Mouse (Mus musculus) mesoderm, embryonic 11.5 days (tissue): ENCODE data around the gene Ddah1.

ENCODE experiments used
- DNase-seq: peaks from one replicate; pipeline ENCODE4 v3.0.0-alpha.2; 2012; ENCODE audit warnings: low read depth, low spot score

Gene Ddah1

DNA sequence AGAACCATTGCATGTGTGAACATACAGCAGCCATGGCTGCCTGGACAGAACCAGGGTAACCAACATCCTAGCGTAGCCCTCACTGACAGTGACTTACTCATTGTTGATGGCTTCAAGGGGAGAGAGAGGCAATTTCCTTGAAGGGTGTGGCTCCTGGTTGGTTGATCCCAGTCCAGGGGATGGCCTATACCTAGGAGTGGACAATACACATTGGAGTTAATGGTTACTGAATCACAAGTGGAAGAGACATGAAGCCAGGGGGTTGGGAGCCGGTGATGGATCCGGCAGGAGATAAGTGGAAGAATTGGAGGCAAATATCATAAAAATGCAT is 5.1 kb downstream of the Ddah1 start:
- DNase-seq = no peak

DNA sequence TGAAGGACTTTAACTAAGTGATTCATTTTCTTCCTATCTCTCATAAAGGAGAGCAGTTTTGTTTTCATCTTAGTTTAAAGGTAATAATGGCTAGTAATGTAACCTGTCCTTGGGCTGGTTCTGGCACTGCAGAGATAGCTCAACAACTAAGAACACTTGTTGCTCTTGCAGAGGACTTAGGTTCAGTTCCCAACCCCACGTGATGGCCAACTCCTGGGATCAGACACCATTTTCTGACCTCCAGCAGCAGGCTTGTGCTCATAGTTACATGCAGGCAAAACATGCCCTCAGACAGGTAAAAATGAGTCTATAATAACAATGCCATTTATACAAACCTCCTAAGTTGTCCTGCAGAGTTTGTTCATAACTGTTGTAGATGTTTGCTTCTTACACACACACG is 5.9 kb downstream of the Ddah1 start:
- no peak for DNase-seq

DNA sequence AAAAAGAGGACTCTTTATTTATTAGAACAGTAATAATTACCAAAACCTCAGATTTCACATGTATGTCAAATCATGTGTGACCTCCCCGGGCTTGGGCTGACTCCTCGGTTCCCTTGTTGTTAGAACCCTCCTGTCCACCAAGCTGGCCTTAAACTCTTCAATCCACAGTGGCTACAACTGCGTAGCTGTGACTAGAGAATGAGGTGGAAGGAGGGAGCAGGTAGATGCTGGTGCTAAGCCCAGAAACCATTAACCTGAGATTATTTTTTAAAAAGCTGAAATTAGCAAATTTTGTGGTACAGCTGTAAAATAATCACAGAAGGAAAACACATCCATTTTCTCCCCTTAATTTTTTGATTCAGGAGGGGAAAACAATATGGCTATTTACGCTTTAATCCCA is 10.0 kb downstream of the Ddah1 start:
- DNase-seq = no peak

DNA sequence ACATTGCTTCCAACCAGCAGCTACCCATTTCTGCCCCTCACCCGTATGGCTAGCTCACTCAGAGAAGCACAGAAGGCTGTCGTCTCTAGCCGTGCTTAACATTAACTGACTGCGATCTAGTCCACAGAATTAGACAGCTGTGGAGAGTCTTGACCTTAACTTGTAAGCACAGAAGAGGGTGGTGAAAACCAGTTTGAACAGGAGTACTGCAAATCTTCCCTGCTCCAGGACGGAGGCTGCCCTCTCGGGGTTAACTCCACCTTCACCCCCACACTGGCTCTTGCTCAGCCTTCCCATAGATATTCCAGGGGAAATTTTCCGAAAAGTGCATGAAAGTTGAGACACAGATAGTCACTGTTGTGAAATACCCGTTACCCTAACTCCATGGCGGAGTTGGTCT is 14.9 kb downstream of the Ddah1 start:
- no peak for DNase-seq

DNA sequence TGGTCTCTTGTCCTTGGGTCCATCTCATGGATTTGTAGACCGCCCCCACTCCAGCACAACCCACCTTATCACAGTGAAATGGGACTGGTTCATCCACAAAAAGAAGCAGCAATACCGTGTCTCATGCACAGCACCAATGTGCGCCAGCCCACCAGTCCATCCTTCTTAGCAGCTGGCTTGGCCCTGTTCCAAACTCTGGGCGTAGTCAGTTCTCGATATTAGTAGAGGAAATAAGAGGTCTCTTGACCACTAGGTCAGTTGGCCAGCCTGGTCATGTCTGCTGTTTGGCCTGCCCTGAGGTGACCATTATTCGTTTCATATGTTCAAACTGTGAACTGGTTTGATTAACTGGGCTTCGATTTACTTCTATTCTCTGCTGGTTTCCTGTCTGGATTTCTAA is 15.9 kb downstream of the Ddah1 start:
- DNase-seq = no peak

DNA sequence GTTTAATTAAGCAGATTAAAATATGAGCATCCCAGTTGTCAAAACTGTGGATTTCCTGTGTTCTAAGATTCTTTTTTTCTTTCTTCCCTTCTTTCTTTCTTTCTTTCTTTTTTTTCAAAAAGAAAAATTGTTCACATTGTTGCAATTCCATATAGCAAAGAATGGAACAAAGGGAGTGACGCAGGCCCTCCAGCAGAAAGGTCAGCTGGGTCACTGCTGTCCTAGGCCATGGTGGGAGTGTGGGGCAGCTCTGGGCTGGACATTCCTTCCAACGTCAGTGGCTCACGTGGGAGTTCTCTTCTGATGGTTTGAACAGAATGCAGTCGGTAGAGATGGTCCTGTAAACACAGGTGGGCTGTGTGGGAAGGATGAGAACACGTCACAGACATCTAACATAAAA is 16.8 kb downstream of the Ddah1 start:
- no peak for DNase-seq

DNA sequence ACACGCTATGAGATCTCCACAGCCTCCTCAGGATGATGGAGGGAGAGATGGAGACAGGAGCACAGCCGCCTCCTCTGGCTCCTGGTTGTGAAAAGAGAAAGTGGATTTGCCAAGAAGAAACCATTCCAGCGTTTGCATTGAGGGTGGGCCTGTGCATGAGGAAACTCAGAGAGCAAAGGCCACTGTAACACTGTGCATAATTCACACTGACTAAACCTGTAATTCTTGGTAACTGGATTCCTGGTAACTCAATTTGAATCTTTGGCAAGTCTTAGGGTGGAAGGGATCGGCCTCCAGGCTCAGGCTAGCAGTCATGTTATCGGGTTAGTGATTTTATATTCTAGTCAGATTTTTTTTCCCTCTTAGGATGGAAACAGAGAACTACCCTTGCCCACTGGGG is 17.4 kb downstream of the Ddah1 start:
- no peak for DNase-seq

DNA sequence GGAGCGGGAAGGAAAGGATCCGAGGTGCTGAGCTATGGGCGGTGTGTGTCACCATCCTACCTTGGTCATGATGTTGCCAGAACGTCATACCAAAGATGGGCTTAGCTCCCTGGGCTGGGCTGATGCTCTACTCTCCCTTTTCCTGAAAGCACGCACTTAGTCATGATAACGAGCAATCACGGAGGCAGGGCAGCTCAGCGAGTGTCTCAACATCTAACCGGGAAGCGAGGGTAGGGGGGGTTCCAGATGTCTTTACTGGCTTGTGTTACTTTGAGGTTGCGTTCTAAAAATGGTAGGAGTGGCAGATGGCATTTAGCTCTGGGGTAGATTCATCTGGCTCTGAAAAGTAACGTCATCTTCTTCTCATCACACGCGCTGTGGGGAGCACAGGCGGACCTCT is 18.5 kb downstream of the Ddah1 start:
- DNase-seq = no peak

DNA sequence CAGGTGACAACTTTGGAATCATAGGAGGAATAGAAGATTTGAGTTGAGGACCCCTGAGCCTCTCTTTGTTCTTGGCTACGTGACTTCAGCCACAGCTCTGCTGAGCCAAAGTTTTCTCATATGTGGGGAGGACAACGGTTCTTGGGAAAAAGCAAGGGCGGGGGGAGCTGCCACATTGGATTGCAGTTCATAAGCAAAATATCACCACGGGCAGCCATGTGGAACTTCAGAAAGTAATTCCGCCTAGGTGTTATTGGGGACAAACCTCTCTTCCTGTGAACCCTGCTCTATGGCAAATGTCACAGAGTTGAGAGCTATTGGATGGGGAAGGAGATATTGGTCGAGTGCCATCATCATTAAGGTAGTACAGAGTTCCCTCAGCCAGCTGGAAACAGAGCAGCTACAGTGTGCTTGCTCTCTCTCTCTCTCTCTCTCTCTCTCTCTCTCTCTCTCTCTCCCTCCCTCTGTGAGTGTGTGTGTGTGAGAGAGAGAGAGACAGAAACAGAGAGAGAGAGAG is 20.0 kb downstream of the Ddah1 start:
- no peak for DNase-seq

DNA sequence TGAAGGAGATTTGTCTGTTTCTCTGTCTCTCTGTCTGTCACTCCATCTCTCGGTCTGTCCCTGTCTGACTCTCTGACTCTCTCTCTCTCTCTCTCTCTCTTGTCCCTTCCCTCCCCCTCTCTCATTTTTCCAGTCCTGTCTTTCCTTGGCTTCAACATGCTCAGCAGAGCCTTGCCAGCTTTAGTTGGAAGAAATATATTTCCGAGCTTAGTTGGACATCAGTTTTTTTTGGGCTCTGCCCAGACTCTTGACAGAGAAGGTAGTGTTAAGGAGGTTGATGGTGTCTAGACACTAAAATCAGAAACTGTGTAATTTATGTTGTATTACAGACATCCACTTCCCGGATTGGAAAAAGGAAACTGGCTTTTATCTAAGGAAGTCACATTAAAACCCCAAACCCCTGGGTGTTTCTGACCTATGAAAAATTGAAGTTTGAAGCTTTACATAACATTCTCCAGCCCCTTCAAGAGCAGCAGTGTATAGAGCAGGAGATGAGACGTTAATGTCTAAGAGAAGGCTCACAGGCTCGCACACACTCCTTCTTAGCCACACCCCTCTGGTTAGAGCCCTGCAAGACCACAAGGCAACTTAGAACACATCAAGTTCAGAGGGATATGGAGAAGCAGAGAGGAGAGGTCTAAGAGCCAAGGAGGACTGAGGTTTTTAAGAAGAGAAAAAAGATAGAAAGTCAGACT is 21.0 kb downstream of the Ddah1 start:
- no peak for DNase-seq

DNA sequence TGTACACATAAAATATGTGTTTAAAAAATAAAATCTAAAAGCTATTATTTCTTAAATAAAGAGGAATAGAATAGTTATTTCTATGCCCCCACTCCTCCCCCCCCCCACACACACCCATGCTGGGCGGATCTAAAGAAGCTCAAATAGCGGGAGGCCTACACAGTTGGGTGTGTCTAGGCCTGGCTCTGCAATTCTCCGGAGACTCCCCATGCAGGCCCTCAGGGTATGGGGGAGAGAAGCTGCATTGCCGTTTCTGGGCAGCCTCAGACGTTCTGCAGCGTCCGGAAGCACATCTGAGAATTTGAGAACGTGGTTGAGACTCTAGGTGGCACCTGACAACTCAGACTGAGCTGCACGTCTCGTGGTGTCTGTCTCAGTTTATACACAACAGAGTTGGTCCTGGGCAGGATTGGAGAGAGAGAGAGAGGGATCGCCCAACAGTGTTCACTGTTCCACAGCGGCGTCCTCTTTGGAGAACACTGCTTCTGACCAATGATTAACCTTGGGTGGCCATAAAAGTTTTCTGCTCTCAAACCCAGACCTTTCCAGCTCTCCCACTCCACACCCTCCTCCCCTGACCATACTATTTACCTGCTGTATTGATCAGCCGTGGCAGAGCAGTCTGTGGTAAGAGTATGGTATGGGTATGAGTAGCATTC is 22.4 kb downstream of the Ddah1 start:
- no peak for DNase-seq

DNA sequence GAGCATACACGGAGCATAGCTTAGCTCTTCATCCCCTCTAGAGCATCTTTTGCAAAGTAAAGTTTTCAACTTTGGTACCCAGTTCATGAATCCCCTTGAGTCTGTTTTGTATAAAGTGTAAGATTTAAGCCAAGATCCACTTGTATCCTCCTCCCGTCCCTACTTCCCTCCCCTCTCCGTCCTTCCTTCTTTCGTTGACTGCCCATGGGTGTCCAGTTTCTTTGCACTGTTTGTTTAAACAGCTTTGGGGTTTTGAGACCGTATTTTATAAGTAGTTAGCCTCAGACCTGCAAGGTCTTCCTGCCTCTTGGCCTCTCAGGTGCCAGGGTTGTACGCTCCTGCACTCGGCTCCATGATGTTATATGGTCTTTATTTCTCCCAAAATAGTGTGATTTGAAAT is 26.8 kb downstream of the Ddah1 start:
- no peak for DNase-seq

DNA sequence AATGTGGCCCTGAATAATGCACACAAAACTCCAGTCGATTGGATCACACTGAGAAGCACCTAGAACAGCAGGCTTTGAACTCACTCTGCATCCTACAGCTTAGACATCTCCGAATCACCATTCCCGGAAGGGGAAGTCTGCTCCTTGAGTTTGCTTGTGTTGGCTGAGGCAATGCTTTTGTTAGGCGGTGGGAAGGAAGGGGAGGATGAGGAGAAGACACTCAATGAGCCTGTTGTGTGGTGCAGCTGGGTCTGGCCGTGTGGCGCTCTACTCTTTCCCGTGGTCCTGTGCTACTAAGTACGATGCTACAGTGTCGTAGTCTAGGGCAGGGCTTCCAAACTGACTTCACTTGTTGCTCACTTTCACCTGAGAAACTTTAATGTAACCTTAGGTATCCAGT is 28.8 kb downstream of the Ddah1 start:
- no peak for DNase-seq

DNA sequence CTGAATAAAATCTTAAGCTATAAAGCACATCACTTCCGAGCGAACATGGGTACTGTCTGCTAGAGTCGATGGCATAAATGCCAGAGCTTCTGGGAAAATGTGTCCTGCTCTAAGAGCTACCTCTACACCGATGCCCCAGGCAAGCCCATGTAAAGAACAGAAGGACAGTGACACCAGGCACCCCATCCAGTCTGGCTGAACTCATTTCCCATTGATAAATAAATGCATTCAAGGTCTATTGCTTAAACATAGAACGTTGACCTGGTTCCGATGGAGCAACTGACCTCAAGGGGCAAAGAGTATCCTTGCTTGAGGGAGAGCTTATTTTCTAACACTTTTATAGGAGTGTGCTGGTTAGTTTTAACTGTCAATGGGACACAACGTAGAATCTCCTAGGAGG is 30.6 kb downstream of the Ddah1 start:
- DNase-seq = no peak

DNA sequence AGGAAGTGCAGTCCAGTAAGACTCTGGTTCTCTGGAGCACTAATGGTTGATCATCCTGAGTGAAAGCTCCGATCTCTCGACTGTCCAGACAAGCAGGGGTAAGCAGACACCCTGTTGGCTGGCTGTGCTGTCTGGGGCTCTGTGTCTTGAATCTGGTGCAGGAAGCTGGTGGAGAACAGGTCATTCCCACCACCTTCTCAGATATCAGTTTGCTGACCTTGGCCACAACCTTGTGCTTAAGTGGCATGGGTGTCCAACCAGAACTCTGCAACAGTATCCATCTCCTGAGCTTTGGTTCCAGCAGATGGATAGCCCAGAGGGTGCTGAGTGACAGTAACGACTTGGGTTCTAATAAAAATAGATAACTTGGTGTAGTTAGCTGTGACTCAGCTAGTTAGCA is 31.8 kb downstream of the Ddah1 start:
- DNase-seq = no peak

DNA sequence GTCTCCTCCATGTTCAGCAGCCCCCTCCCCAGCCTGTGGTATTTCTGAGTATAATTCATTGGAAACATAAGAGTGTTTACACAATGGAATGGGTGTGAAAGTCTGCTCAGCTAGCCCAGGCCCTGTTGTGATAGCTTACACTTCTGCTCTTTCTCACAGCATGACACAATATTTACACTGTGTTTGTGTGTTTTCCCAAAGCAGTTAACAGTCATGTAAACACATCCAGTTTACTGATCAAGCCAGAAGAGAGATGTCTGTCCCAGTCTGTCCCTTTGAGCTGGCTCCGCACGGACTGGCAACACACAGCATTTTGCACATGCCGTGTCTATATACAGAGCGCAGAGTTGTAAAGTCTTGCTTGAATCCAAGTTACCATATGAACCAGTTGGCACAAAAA is 32.2 kb downstream of the Ddah1 start:
- no peak for DNase-seq

DNA sequence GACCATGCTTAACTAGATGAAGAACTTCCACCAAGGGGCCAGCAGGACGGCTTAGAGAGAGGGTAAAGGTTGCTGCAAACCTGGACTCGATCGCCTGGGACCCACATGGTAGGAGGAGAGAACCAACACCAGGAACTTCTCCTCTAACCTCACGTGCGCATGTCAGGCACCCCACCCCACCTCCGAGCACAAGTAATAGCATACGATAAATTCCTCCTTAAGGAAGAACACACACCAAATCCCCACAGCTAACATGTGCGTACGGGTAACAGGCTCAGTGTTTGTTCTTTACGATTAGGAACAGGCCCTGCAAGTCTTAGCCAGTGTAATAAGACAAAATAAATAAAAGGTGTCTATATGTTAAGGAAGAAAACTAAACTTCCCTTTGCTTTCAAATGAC is 35.9 kb downstream of the Ddah1 start:
- DNase-seq = no peak

DNA sequence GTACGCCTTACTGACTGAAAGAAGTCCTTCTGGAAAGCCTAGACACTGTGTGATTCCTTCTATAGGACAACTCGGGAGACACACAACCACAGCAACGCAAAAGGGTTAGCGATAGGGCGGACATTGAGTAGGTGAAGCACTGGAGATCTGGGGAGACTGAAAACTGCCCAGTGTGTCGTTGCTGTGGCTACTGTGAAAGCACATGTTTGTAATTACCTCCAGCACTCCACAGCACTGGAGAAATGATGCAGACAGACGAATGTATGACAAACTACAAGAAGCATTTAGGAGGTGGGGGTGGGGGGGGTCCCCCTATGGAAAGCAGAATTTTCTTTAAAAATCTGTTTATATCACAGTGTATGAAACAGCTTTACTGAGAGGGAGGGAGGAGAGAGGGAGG is 37.4 kb downstream of the Ddah1 start:
- peak; percentile 19 for DNase-seq

DNA sequence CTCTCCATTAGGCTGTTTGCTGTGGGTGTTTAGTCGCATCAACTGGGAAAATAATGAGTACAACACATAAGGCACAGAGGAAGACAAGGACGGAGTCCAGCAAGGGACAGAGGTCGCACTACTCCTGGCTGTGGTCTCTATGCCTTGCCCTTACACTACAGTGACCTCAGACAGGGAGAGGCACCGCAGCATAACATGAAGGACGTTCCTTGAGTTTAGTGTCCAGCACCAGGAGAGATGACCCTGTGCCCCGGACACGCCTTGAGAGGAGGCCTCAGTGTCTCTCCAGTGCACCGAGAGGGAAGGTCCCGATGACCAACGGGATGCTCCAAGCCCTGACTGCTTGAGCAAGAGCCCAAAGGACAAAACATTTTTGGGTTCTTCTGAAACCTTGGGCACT is 39.6 kb downstream of the Ddah1 start:
- DNase-seq = no peak

DNA sequence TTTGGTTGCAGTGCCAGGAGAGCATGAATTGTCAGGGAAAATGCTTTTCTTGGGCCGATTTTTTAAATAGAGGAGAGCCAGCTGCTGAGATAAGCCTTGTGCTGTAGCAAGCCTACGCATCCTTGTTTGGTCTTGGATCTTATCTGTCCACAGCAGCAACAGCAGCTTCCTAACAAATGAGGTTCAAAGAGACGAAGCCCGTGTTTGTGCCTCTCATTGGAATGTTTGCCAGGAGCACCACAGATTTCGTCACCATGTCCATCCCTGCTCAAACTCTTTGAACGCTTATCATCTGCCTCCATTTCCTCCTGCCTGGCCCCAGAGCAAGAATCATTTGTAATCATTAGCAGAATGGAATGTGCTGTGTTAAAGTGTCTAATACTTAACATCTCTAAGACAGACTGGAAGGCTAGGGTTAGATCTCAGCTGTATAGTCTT is 40.3 kb downstream of the Ddah1 start:
- peak; percentile 49 for DNase-seq

DNA sequence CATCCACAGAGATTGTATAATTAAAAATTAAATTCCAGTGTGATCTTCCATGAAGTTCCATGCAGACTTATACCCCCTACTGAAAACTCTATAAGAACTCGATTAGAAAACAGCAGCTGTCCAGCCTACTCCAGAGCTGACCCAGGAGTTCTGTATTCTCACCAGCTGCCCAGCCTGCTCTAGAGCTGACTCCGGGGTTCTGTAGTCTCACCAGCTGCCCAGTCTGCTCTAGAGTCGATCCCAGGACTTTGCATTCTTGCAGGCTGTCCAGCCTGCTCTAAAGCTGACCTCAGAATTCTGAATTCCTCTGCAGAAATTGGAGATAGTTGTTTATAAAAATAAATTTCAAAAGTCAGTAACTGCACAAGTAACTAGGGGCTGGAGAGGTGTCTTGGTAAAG is 40.9 kb downstream of the Ddah1 start:
- no peak for DNase-seq

DNA sequence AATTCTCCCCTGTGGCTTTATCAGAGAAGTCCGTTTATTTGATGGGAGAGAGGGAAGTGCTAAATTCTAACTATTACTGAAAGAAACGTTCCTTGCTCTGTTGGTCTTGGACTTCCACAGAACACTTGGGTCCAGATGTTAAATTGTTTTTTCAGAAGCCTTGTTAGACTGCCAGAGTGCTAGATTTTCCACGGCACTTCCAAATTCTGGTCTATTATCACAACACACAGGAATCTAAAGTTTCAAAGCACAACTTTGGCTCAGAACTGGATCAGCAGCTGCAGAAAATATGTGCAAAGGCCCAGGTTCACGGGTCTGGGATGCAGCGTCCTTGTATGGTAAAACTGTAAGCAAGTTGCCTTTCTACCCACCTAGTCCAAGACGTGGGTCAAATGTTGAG is 43.6 kb downstream of the Ddah1 start:
- no peak for DNase-seq

DNA sequence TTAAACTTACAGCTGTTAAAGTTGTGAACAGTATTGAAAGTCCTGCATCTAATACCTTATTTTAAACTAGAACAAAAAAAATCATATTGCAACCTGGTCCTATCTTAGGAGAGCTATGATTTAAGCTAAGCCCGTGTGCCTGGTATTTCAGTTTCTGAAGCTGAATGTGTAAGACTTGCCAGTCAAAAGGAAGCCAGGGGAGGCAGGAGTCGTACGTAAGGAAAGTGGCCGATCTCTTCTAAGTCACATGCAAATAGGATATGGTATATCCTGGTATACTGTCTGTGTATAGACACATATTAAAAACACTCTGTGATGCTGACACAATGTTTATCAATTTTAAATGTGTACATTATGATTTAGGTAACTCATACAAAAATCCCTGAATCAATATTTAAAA is 47.4 kb downstream of the Ddah1 start:
- DNase-seq = no peak

DNA sequence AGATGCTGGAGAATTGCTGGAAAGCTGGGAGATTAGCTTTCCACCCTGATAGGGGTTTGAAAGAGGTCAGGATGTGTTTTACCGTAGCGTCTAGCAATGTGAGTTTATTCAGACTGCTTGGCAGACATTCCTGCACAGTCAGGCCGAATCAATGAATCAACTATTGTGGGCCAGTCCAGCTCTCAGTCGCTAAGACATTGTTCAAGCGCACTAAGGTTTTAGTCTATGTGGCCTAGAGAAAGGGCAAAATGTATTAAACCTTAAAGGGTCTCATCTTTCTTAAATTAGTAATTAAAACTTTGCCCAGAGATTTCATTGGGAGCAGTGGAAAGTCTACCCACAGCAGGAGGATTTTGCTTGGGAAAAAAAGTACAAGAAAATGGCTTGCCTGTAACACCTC is 48.0 kb downstream of the Ddah1 start:
- peak; percentile 58 for DNase-seq
